Mouse (Mus musculus) embryonic facial prominence, embryonic 11.5 days (tissue): ENCODE measurements around the gene Pik3c2g. TPM values are rescaled to one million over a fixed set of nuclear protein-coding genes. Genes with fewer than 3 reads are reported as not detected.

Experiments
- ATAC-seq: fragments of 200-750 bp; cut with Nextera tagmentation; replicated peaks from 2 replicates; pipeline ENCODE4 v1.8.0; 2017; ENCODE audit warnings: low read depth; ENCODE audit not compliant: insufficient number of reproducible peaks, low FRiP score, low TSS enrichment
- DNase-seq: peaks from one replicate; pipeline ENCODE4 v3.0.0-alpha.2; 2015; ENCODE audit warnings: low spot score
- H3K27ac ChIP-seq: fragments of 300-500 bp; sonication (generic); replicated peaks from 2 replicates; pipeline ENCODE4 v1.5.1; 2014; ENCODE audit warnings: mild to moderate bottlenecking, low read depth, low read length, control low read depth
- H3K27me3 ChIP-seq: fragments of 300-500 bp; sonication (generic); 2 replicates; pipeline ENCODE4 v1.6.1; 2014; ENCODE audit warnings: mild to moderate bottlenecking, low read length, moderate library complexity, mixed read lengths; ENCODE audit not compliant: control insufficient read depth, insufficient read depth
- H3K36me3 ChIP-seq: fragments of 300-500 bp; sonication (generic); replicated peaks from 2 replicates; pipeline ENCODE4 v1.6.1; 2014; ENCODE audit warnings: low read depth, mild to moderate bottlenecking, low read length, moderate library complexity, mixed read lengths; ENCODE audit not compliant: control insufficient read depth, insufficient read depth
- H3K4me1 ChIP-seq: fragments of 300-500 bp; sonication (generic); 2 replicates; pipeline ENCODE4 v1.6.1; 2014; ENCODE audit warnings: low read length, mixed read lengths; ENCODE audit not compliant: control insufficient read depth, insufficient read depth
- H3K4me2 ChIP-seq: fragments of 300-500 bp; sonication (generic); 2 replicates; pipeline ENCODE4 v1.6.1; 2014; ENCODE audit warnings: low read depth, mild to moderate bottlenecking, control low read depth, low read length, moderate library complexity
- H3K4me3 ChIP-seq: fragments of 300-500 bp; sonication (generic); 2 replicates; pipeline ENCODE4 v1.5.1; 2014; ENCODE audit warnings: low read depth, low read length, control low read depth
- H3K9ac ChIP-seq: fragments of 300-500 bp; sonication (generic); replicated peaks from 2 replicates; pipeline ENCODE4 v1.6.1; 2014; ENCODE audit warnings: mild to moderate bottlenecking, control low read depth, low read length
- H3K9me3 ChIP-seq: fragments of 300-500 bp; sonication (generic); replicated peaks from 2 replicates; pipeline ENCODE4 v1.6.1; 2016; ENCODE audit warnings: mild to moderate bottlenecking, low read length, inconsistent platforms, mixed read lengths; ENCODE audit not compliant: control insufficient read depth
- WGBS: fragments of 180-500 bp; shearing (Covaris S2); extraction: QIAGEN DNeasy Blood & Tissue Kit; methylation state at CpG from one replicate; pipeline ENCODE4 v1.1.7; 2014; 5-methylcytosine and 5-hydroxymethylcytosine counted together
- polyA plus RNA-seq: library from polyadenylated mRNA; unstranded; fragments of >200 nt; fragmentation: Nextera tagmentation; extraction: Ambion mirVana; gene quantifications from 2 replicates; pipeline ENCODE4 v1.2.1, GENCODE M21; 2014

The Pik3c2g gene
- polyA plus RNA-seq, 1 experiment from 2014 or later, result 0.46 TPM

DNA sequence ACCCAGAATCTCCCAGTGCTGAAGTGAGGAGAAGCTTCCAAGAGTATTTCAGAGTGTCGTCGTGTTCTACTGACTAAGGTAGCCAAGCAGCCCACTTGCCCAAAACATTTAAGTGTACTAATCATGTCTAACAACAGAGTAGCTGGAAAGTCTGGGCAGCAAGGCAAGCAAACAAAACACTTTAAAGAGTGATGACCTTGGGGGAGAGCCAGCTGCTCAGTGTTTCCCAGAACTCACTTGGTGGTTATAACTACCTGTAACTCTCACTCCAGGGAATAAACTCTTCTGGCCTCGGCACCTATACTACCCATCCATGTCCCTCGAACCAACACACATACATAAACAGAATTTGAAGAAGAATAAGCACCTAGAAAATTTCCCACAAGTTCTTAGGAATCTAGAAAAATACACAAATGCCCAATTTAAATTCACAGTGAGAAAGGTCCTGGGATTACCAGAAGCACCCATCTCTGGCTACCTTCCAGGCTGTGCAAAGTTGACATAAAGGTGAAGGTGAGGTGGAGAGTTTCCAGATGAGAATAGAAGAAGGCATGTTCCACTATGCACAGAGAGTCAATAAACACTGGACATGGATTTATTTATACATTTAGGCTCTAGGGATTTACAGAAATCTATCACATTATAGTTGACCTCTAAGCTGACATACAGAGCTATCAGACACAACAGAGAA is 384.7 kb downstream of the Pik3c2g start:
- no peak overlapping the region for H3K4me2 ChIP-seq
- no peak overlapping the region for H3K9ac ChIP-seq
- WGBS, result 76% methylated on average over 4 of the region's 4 CpGs
- no peak overlapping the region for H3K4me3 ChIP-seq
- no peaks in the 10 kb centered on the region for H3K27me3 ChIP-seq
- no peaks in the 10 kb centered on the region for H3K36me3 ChIP-seq
- H3K4me1 ChIP-seq, result no peaks in the 10 kb centered on the region
- ATAC-seq (no peak), DNase-seq (no peak)
- no peak overlapping the region for H3K27ac ChIP-seq
- no peaks in the 10 kb centered on the region for H3K9me3 ChIP-seq

DNA sequence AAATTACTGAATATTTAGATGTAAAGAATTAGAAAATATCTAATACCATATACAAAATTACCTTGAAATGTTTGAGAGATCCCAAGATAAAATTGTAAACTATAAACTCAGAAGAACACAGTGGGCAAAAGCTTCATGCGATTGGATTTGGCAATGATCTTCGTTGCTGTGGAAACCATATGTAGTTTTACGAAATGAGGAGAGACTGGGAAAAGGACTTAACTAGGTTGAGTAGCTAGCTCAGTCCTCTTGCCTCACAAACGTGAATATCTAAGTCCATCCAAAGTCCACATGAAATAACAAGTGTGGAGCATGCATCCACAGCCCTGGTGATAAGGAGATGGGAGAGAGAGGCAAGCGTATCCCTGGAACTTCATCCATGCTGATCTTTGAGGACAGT is 387.6 kb downstream of the Pik3c2g start:
- DNase-seq (no peak), ATAC-seq (no peak)
- H3K27me3 ChIP-seq, result no peaks in the 10 kb centered on the region

DNA sequence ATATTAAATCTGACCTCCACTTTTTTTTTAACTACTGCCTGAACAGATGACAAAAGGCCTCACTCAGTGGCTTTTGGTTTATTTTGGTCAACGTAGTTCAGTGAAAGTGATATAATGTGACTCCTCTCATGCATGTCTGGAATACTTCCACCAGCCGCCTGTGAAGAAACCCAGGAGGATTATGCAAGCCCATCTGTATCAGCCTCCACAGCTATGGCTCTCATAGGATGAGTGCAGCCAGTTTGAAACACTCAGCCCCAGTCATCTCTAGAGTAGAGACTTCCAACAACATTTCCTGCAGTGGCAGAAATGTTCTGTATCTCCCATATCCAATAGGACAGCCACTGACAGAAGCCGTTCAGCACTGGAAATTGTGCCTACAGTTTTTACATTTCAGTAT is 391.1 kb downstream of the Pik3c2g start:
- Histone ChIP-seq H3K4me1 (no peaks in the 10 kb centered on the region), H3K36me3 (no peaks in the 10 kb centered on the region), H3K9ac (no peak overlapping the region), H3K4me2 (no peak overlapping the region), H3K27me3 (no peaks in the 10 kb centered on the region), H3K27ac (no peak overlapping the region), H3K4me3 (no peak overlapping the region), H3K9me3 (no peaks in the 10 kb centered on the region)
- ATAC-seq (no peak), DNase-seq (no peak)
- 49% methylated on average over 3 of the region's 3 CpGs for WGBS

More for the DNA sequence above, 387.6 kb downstream of the Pik3c2g start:
- no peak overlapping the region for H3K9ac ChIP-seq
- H3K27ac ChIP-seq, result no peak overlapping the region
- H3K36me3 ChIP-seq, result no peaks in the 10 kb centered on the region
- H3K4me1 ChIP-seq, result no peaks in the 10 kb centered on the region
- 88% methylated on average over 5 of the region's 5 CpGs for WGBS
- no peak overlapping the region for H3K4me2 ChIP-seq
- no peaks in the 10 kb centered on the region for H3K9me3 ChIP-seq
- H3K4me3 ChIP-seq, result no peak overlapping the region

DNA sequence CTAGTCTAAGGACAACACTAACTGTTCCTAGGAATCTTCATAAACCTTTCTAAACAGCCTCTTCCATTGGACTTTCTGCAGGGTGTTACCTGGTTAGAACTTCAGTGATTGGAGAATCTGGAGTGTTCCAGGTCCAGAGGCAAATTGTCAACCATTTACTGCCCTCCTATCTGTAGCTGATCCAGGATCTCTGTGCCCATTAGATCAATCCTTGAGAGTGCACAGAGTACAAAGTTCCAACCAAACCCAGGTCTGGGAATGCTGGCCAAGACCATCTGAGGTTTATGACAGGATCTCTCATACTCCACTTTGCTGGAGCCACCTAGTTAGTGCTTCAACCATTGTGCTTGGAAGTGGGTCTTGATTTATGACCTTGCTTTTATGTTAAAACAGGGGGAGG is 394.0 kb downstream of the Pik3c2g start:
- Histone ChIP-seq H3K9ac (no peak overlapping the region), H3K27ac (no peak overlapping the region), H3K4me2 (no peak overlapping the region), H3K36me3 (no peaks in the 10 kb centered on the region), H3K4me3 (no peak overlapping the region), H3K27me3 (no peaks in the 10 kb centered on the region), H3K9me3 (no peaks in the 10 kb centered on the region), H3K4me1 (no peaks in the 10 kb centered on the region)
- no peak for DNase-seq
- ATAC-seq, result no peak

DNA sequence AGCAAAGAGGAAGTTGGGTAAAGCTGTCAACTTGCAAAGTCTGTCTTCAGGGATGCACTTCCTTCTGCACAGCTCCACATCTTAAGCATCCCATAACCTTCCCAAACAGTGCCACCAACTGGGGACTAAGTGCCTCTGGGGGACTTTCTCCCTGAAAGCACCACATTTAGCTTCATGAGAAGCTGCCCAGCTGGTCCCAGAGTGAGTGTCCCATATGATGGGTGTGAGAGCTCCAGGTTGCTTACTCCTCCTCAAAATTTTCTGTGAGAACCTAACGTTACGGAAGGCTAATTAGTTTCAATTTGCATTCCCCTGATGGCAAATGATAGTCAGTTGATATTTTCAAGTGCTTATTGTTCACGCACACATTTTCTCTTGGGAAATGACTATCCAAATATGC is 397.0 kb downstream of the Pik3c2g start:
- Histone ChIP-seq H3K27me3 (no peaks in the 10 kb centered on the region), H3K9me3 (no peaks in the 10 kb centered on the region), H3K27ac (no peak overlapping the region), H3K4me3 (no peak overlapping the region), H3K36me3 (no peaks in the 10 kb centered on the region), H3K9ac (no peak overlapping the region), H3K4me2 (no peak overlapping the region), H3K4me1 (no peaks in the 10 kb centered on the region)
- ATAC-seq (no peak), DNase-seq (no peak)
- WGBS, result 85% methylated on average over 3 of the region's 3 CpGs

DNA sequence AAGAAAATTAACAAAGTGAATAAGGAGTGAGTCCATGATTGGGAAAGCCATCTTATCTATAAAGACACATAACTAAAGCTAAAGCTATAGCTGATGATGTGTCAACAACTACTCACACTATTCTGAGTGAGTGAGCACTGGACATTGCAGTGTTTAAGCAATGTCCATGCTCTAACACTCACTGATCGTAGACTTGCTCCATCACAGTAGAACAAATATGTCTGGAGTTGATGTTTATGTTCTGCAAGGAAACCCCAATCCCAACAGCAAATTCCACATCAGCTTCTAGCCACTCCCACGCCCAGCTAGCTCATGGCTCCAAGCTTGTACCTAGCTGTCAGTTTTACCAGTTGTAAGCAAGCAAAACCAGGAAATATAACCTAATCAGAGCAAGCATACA is 399.5 kb downstream of the Pik3c2g start:
- ATAC-seq, result no peak
- Histone ChIP-seq H3K4me2 (no peak overlapping the region), H3K4me3 (no peak overlapping the region), H3K27me3 (no peaks in the 10 kb centered on the region), H3K9me3 (no peaks in the 10 kb centered on the region), H3K27ac (no peak overlapping the region), H3K9ac (no peak overlapping the region), H3K36me3 (no peaks in the 10 kb centered on the region), H3K4me1 (no peaks in the 10 kb centered on the region)
- no peak for DNase-seq
- WGBS, result 83% methylated on average over 2 of the region's 2 CpGs

DNA sequence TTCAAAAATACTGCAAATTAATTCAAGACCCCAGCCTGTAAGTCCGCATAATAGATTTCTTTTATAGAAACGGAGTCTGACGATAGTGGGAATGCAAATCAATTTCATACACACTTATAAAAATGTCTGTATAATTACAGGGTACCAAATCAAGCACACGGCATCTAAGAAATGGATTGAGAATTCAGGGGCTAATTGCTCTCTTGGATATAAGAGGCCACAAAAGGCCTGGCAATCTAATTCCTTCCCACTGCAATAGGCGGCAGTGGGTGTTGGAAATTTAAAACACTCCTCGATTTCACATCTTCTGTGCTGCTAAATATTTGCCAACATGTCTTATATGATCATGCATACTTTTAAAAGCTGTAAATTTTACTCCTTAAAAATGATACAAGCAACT is 402.1 kb downstream of the Pik3c2g start:
- Histone ChIP-seq H3K9ac (no peak overlapping the region), H3K27ac (no peak overlapping the region), H3K4me2 (no peak overlapping the region), H3K27me3 (no peaks in the 10 kb centered on the region), H3K4me1 (no peaks in the 10 kb centered on the region), H3K36me3 (no peaks in the 10 kb centered on the region), H3K9me3 (no peaks in the 10 kb centered on the region), H3K4me3 (no peak overlapping the region)
- ATAC-seq (no peak), DNase-seq (no peak)
- WGBS, result 72% methylated on average over 6 of the region's 6 CpGs

DNA sequence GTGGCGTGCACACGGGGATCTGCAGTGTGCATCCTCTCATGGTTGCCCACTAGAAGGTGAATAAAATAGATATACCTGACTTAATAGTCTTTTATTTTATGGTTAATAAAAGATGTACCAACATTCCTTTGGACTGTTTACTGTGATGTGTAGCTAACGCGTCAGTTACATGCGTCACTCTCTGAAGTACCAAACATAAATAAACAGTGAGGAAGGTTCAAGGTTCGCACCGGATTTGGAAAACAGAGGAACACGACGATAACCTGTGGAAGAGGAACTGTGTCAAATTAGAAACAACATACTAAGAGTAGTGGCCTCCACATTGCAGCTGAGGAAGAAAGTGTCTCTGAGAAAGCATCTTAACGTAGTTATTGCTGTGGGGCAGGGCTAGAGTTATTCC is 402.6 kb downstream of the Pik3c2g start:
- no peak for DNase-seq
- H3K4me1 ChIP-seq, result no peaks in the 10 kb centered on the region
- no peaks in the 10 kb centered on the region for H3K9me3 ChIP-seq
- H3K9ac ChIP-seq, result no peak overlapping the region
- no peak for ATAC-seq
- no peak overlapping the region for H3K4me2 ChIP-seq
- 76% methylated on average over 10 of the region's 10 CpGs for WGBS
- no peaks in the 10 kb centered on the region for H3K36me3 ChIP-seq
- H3K27me3 ChIP-seq, result no peaks in the 10 kb centered on the region
- H3K27ac ChIP-seq, result no peak overlapping the region
- no peak overlapping the region for H3K4me3 ChIP-seq
